In the genomic region with DNA sequence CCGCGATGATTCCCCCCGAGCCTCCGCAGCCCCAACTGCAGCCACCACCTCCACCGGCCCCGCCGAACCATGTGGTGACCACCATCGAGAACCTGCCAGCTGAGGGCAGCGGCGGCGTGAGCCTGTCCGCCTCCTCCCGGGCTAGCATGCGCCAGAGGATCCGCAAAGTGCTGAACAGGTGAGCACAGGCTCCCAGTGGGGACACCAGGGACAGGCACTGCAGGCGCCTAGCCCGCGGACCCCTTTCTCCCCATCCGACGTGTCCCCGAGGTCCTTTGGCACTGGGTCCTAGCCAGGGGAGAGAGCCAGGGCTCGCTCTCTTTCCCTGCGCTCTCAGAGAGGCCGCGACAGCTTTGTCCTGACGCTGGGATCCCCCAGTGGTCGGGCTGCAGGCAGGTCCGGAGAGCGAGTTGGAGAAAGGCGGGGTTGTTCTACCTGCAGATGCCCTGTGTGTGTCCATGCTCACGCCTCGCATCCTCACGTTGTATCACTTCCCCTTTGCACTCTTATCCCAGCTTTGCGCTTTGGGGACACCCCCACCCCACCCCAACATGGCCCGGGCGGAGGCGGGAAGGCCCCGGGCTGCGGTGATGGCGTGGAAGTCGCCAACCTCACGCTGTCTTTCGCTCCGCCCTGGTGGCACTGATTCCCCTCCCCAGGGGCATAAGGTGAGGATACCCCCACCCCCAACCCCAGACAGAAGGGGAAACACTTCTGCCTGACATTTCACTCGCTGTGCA, we compare ENCODE assay signal across 8 mouse cellular contexts. TPM values are rescaled to one million over a fixed set of nuclear protein-coding genes. Genes with fewer than 3 reads are reported as not detected.
DNase-seq lines count a peak whose midpoint lies in the region; ATAC-seq and TF ChIP-seq lines count a peak whose summit lies in the region.

No protein-coding gene starts in this region.

- peak; percentile 1 for DNase-seq in cerebellum, adult 11 months
- no peak for DNase-seq in cerebellum, adult 9-10 months
- peak; percentile 38 for DNase-seq in brain, adult 2 months (ENCODE audit: low read depth, low spot score)
- DNase-seq in forebrain, embryonic 14.5 days (ENCODE audit: low spot score), result peak; percentile 63
- DNase-seq in intestine, embryonic 14.5 days (ENCODE audit: low spot score), result peak; percentile 83
- no peak for DNase-seq in limb, embryonic 14.5 days (ENCODE audit: low spot score)
- no peak for DNase-seq in adipocyte (ENCODE audit: low spot score)

- no peaks in the 10 kb centered on the region for H3K9me3 ChIP-seq in forebrain, embryonic 14.5 days (replicated peaks; ENCODE audit: control insufficient read depth, low read length)
- H3K9me3 ChIP-seq in intestine, embryonic 14.5 days (ENCODE audit: control insufficient read depth, low read length), result no peaks in the 10 kb centered on the region
- no peaks in the 10 kb centered on the region for H3K9me3 ChIP-seq in limb, embryonic 14.5 days (ENCODE audit: control insufficient read depth, low read length)

- H3K9ac ChIP-seq in forebrain, embryonic 14.5 days (ENCODE audit: low read length), result peak overlapping the region; percentile 98
- H3K9ac ChIP-seq in intestine, embryonic 14.5 days (ENCODE audit: low read length), result peak overlapping the region; percentile 57
- peak overlapping the region; percentile 73 for H3K9ac ChIP-seq in limb, embryonic 14.5 days (ENCODE audit: low read depth, low read length, severe bottlenecking)

- no peak for TF ChIP-seq POLR2A in limb, embryonic 14.5 days (IDR thresholded peaks at IDR 0.05; ENCODE audit: borderline replicate concordance, extremely low read depth, insufficient read depth, insufficient read length)
- no peak for TF ChIP-seq POLR2A in olfactory bulb, adult 2 months (IDR thresholded peaks at IDR 0.05; ENCODE audit: insufficient read depth, low read depth, low read length)

- H3K4me2 ChIP-seq in forebrain, embryonic 14.5 days (ENCODE audit: low read length), result peak overlapping the region; percentile 70
- peak overlapping the region; percentile 93 for H3K4me2 ChIP-seq in intestine, embryonic 14.5 days (ENCODE audit: low read length)
- H3K4me2 ChIP-seq in limb, embryonic 14.5 days (replicated peaks; ENCODE audit: low read depth, low read length, severe bottlenecking), result peak overlapping the region; percentile 92

- WGBS in forebrain, embryonic 14.5 days, result under 1% methylated on average over 45 of the region's 45 CpGs
- WGBS in intestine, embryonic 14.5 days, result under 1% methylated on average over 44 of the region's 45 CpGs
- WGBS in limb, embryonic 14.5 days, result 2% methylated on average over 37 of the region's 45 CpGs
- WGBS in olfactory bulb, adult 2 months, result 2% methylated on average over 45 of the region's 45 CpGs

- H3K4me1 ChIP-seq in forebrain, embryonic 14.5 days (ENCODE audit: control insufficient read depth, insufficient read depth, low read length), result no peaks in the 10 kb centered on the region
- no peaks in the 10 kb centered on the region for H3K4me1 ChIP-seq in intestine, embryonic 14.5 days (replicated peaks; ENCODE audit: control insufficient read depth, insufficient read depth, low read length)
- H3K4me1 ChIP-seq in limb, embryonic 14.5 days (ENCODE audit: control insufficient read depth, insufficient read depth, low read length), result no peaks in the 10 kb centered on the region; the same call in 1 of the 2 replicates
- H3K4me1 ChIP-seq in olfactory bulb, adult 2 months (ENCODE audit: control insufficient read depth, insufficient read depth, low read length), result peaks cover 10% of the 10 kb centered on the region; the same call in 1 of the 2 replicates

- no peaks in the 10 kb centered on the region for H3K36me3 ChIP-seq in forebrain, embryonic 14.5 days (ENCODE audit: control insufficient read depth, insufficient read depth, low read length)
- H3K36me3 ChIP-seq in intestine, embryonic 14.5 days (ENCODE audit: control insufficient read depth, insufficient read depth, low read length), result no peaks in the 10 kb centered on the region
- no peaks in the 10 kb centered on the region for H3K36me3 ChIP-seq in limb, embryonic 14.5 days (ENCODE audit: control insufficient read depth, insufficient read depth, low read length)

- peak overlapping the region; percentile 96 for H3K27ac ChIP-seq in forebrain, embryonic 14.5 days (ENCODE audit: low read depth, low read length)
- H3K27ac ChIP-seq in intestine, embryonic 14.5 days (ENCODE audit: low read depth), result no peak overlapping the region
- H3K27ac ChIP-seq in limb, embryonic 14.5 days (replicated peaks; ENCODE audit: low read depth, low read length), result no peak overlapping the region
- H3K27ac ChIP-seq in olfactory bulb, adult 2 months (ENCODE audit: insufficient read depth, low read depth, low read length), result 0 out of 2 replicates have a peak overlapping the region, but pooled peaks have one; percentile 45

- H3K27me3 ChIP-seq in forebrain, embryonic 14.5 days (replicated peaks; ENCODE audit: control insufficient read depth, insufficient read depth, low read length), result no peaks in the 10 kb centered on the region
- H3K27me3 ChIP-seq in intestine, embryonic 14.5 days (replicated peaks; ENCODE audit: control insufficient read depth, insufficient read depth, low read length), result 0 out of 2 replicates have a peak, but pooled peaks cover 10% of the 10 kb centered on the region
- H3K27me3 ChIP-seq in limb, embryonic 14.5 days (ENCODE audit: control insufficient read depth, insufficient read depth, low read length), result peaks cover 7% of the 10 kb centered on the region; the same call in 1 of the 2 replicates

- no peak for TF ChIP-seq CTCF in olfactory bulb, adult 2 months (IDR thresholded peaks at IDR 0.05; ENCODE audit: insufficient read depth, low read depth, low read length)

- peak overlapping the region; percentile 89 for H3K4me3 ChIP-seq in forebrain, embryonic 14.5 days (ENCODE audit: low read depth, low read length)
- peak overlapping the region; percentile 65 for H3K4me3 ChIP-seq in intestine, embryonic 14.5 days (ENCODE audit: low read depth, low read length)
- peak overlapping the region; percentile 62 for H3K4me3 ChIP-seq in limb, embryonic 14.5 days (replicated peaks; ENCODE audit: low read length)
- peak overlapping the region; percentile 98 for H3K4me3 ChIP-seq in olfactory bulb, adult 2 months (ENCODE audit: insufficient read depth, low read depth, low read length)

- peak; percentile 70 for ATAC-seq in forebrain, embryonic 14.5 days
- ATAC-seq in intestine, embryonic 14.5 days (replicated peaks; ENCODE audit: low FRiP score, low TSS enrichment, low read depth), result peak; percentile 79
- ATAC-seq in limb, embryonic 14.5 days (ENCODE audit: low FRiP score, low read depth), result peak; percentile 60

RNA-seq across cellular contexts. Expression of a gene that starts 0.8 kb away (rescaled TPM):
- polyA plus RNA-seq in forebrain, embryonic 14.5 days (2014; fragmentation: Nextera tagmentation; extraction: Ambion mirVana), result 18.6 and 24.1 TPM in 2 replicates
- polyA plus RNA-seq in intestine, embryonic 14.5 days (2014; fragmentation: Nextera tagmentation; extraction: Ambion mirVana), result 2.3 and 2.9 TPM in 2 replicates
- 6.4 and 7.7 TPM in 2 replicates for polyA plus RNA-seq in limb, embryonic 14.5 days (2012; rRNA removed)
- 4.8 and 5.5 TPM in 2 replicates for polyA plus RNA-seq in limb, embryonic 14.5 days (2014; fragmentation: Nextera tagmentation; extraction: Ambion mirVana)
- not detected in 2 replicates for polyA plus RNA-seq in olfactory bulb, adult 2 months (2012; ENCODE audit: insufficient read depth, insufficient read length, low replicate concordance, missing spikeins)

Comparison
In these comparisons a context has a peak if more than half of its experiments do, and no peak if none do; other contexts are left out.
1. DNase-seq: peak in cerebellum, adult 11 months (single experiment), brain, adult 2 months (single experiment), forebrain, embryonic 14.5 days (single experiment) and intestine, embryonic 14.5 days (single experiment); none in cerebellum, adult 9-10 months (single experiment), limb, embryonic 14.5 days (single experiment) and adipocyte (single experiment).
2. H3K27ac ChIP-seq: peak in forebrain, embryonic 14.5 days (single experiment) and olfactory bulb, adult 2 months (single experiment); none in intestine, embryonic 14.5 days (single experiment) and limb, embryonic 14.5 days (single experiment).
3. Peak in every context shown above with its lines, with median percentiles within 50 percentile points of each other: ATAC-seq, H3K4me2 ChIP-seq, H3K4me3 ChIP-seq and H3K9ac ChIP-seq.